Mouse (Mus musculus) cerebellum, adult 2 months (tissue): ENCODE data around the gene Entpd3. TPM values are rescaled to one million over a fixed set of nuclear protein-coding genes. Genes with fewer than 3 reads are reported as not detected.

Experiments
- DNase-seq, 2 experiments: peaks; one replicate each; pipeline ENCODE4 v3.0.0; 2021
- H3K27ac ChIP-seq: fragments of 200-500 bp; 2 replicates; pipeline ENCODE4 v1.5.1; 2012; ENCODE audit warnings: low read length, control low read depth, inconsistent platforms; ENCODE audit not compliant: insufficient read depth
- H3K27me3 ChIP-seq: fragments of 200-500 bp; 2 replicates; pipeline ENCODE4 v1.6.1; 2012; ENCODE audit warnings: inconsistent platforms, mild to moderate bottlenecking, low read length, moderate library complexity; ENCODE audit not compliant: control insufficient read depth, insufficient read depth
- H3K4me1 ChIP-seq: fragments of 200-500 bp; 2 replicates; pipeline ENCODE4 v1.6.1; 2011; ENCODE audit warnings: low read length; ENCODE audit not compliant: control insufficient read depth, insufficient read depth
- H3K4me3 ChIP-seq: fragments of 200-500 bp; replicated peaks from 2 replicates; pipeline ENCODE3; 2011; ENCODE audit warnings: mild to moderate bottlenecking, low read depth, low read length, control low read depth; ENCODE audit not compliant: insufficient read depth
- CTCF ChIP-seq: fragments of 200-500 bp; IDR thresholded peaks from 2 replicates; pipeline ENCODE4 v1.5.1; 2011; ENCODE audit warnings: low read depth, mild to moderate bottlenecking, control low read depth, low read length, moderate library complexity, borderline replicate concordance; ENCODE audit not compliant: insufficient read depth
- POLR2A ChIP-seq: fragments of 200-500 bp; IDR thresholded peaks from 2 replicates; pipeline ENCODE4 v1.6.1; 2011; ENCODE audit warnings: low read length, control low read depth, borderline replicate concordance; ENCODE audit not compliant: insufficient read depth
- WGBS: fragments of 180-500 bp; shearing (Covaris S2); methylation state at CpG from one replicate; pipeline ENCODE4 v1.1.7; 2018; 5-methylcytosine and 5-hydroxymethylcytosine counted together
- polyA plus RNA-seq: library from polyadenylated mRNA; depleted of rRNA; stranded (reverse); fragments of >200 nt; gene quantifications from 2 replicates; pipeline ENCODE4 v1.2.3, GENCODE M21; 2012; rRNA removed

Entpd3 gene
- 10.9 and 13.9 TPM in 2 replicates for polyA plus RNA-seq

DNA sequence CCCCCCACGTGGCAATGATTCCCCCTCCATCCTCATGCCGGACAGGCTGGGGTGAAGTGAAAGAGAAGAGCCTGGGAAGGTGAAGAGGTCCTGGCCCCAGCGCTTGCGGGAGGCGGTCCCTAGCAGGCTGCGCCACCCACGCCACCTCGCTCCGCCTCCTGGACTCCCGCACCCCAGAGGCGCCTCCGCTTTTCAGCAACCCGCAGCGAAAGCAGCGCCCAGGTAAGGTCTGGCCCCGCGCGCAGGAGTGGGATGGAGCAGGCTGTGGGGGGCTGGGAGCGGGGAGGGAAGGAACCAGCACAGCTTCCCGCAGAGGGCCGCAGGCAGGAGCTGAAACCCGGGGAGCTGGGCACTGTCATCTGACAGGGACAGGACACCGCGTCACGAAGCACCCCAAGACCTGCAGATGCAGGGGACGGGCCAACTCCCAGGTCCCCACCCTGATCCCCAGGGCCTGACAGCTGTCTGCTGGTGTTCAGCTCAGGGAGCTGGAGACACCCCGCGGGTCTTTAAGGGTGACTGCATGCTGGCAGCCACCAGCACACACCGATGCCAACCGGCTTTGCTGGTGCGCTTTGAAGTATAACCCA, at the start of gene Entpd3:
Gene Entpd3 (plus strand): TSS at position 157 of the 590 bp plus-strand sequence.
- H3K27me3 ChIP-seq = peaks cover 2% of the 10 kb centered on the region; the same call in 1 of the 2 replicates
- no peak within 1 kb of the TSS for H3K27ac ChIP-seq
- peak; percentile 18 to 37 for DNase-seq
- 1% methylated on average over 31 of the region's 31 CpGs for WGBS
- TF ChIP-seq CTCF = no peak
- TF ChIP-seq POLR2A = no peak
- H3K4me1 ChIP-seq = no peaks in the 10 kb centered on the region
- H3K4me3 ChIP-seq = peak within 1 kb of the TSS; percentile 36

- H3K4me1 ChIP-seq = 0 out of 2 replicates have a peak, but pooled peaks cover 4% of the 10 kb centered on the region
- peak overlapping the region; percentile 80 for H3K4me3 ChIP-seq
- DNase-seq = no peak
- H3K27ac ChIP-seq = no peak overlapping the region
- no peaks in the 10 kb centered on the region for H3K27me3 ChIP-seq
- WGBS = 82% methylated on average over 3 of the region's 3 CpGs
- TF ChIP-seq POLR2A (no peak), CTCF (no peak)
These were observed 48.1 kb upstream of the Entpd3 start for GRCm38 (mm10) chr9:120491509-120491908.

DNA sequence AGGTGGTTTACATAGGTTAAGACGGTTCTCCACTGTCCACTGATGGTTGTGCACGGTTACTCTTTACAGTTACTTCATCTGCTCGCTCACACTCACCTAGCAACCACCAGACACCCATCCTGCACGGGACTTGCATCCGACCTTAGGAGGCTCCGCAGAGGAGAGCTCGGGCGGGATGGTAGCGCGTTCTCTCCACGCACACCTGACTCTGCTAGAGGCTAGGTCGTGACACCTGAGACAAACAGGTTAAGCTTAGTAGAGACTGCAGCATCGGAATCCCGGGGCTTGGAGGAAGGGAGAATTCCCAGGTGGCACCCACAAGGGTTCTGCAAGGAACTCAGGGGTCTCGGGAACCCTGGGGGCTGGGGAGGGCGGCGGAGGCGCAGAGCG, 47.6 kb upstream of the Entpd3 start, which contains the start of gene Eif1b:
Gene Eif1b (plus strand): TSS at position 223 of the 390 bp plus-strand sequence.
- 3% methylated on average over 19 of the region's 19 CpGs for WGBS
- Histone ChIP-seq H3K4me1 (0 out of 2 replicates have a peak, but pooled peaks cover 4% of the 10 kb centered on the region), H3K4me3 (peak within 1 kb of the TSS; percentile 80), H3K27me3 (no peaks in the 10 kb centered on the region), H3K27ac (peak within 1 kb of the TSS; percentile 93)
- TF ChIP-seq POLR2A = no peak
- no peak for TF ChIP-seq CTCF
- DNase-seq = no peak

- WGBS = 0% methylated on average over 96 of the region's 97 CpGs
- TF ChIP-seq CTCF = no peak
- TF ChIP-seq POLR2A = peak; percentile 74
- peak overlapping the region; percentile 80 for H3K4me3 ChIP-seq
- H3K27ac ChIP-seq = peak overlapping the region; percentile 93
- H3K4me1 ChIP-seq = 0 out of 2 replicates have a peak, but pooled peaks cover 4% of the 10 kb centered on the region
- DNase-seq = peak; percentile 86
- H3K27me3 ChIP-seq = no peaks in the 10 kb centered on the region
These were observed 46.9 kb upstream of the Entpd3 start for GRCm38 (mm10) chr9:120492400-120493351.

DNA sequence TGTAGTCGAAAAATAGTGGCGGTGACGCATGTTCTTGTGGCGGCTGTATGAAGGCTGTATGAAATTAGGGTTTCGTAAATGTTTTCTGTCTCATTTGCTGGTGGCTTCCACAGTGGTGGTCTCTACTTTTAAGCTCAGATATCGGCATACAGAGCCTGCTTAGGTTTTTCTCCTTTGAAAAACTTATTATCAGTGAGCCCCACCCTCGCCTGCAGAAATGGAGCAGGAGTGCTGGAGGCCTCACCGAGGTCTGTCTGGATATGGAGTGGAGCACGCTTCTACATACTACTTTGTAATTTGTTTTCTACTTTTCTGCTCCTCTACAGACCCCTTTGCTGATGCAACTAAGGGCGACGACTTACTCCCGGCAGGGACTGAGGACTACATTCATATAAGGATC, 45.8 kb upstream of the Entpd3 start:
- Histone ChIP-seq H3K27ac (no peak overlapping the region), H3K27me3 (no peaks in the 10 kb centered on the region), H3K4me3 (peak overlapping the region; percentile 80), H3K4me1 (0 out of 2 replicates have a peak, but pooled peaks cover 4% of the 10 kb centered on the region)
- TF ChIP-seq POLR2A (no peak), CTCF (no peak)
- DNase-seq = no peak
- 47% methylated on average over 12 of the region's 12 CpGs for WGBS

- Histone ChIP-seq H3K27ac (no peak overlapping the region), H3K27me3 (no peaks in the 10 kb centered on the region), H3K4me1 (0 out of 2 replicates have a peak, but pooled peaks cover 4% of the 10 kb centered on the region), H3K4me3 (no peak overlapping the region)
- WGBS = 4% methylated on average over 3 of the region's 3 CpGs
- peak; percentile 75 to 80 for DNase-seq
- TF ChIP-seq POLR2A (no peak), CTCF (peak; percentile 84)
These were observed 42.9 kb upstream of the Entpd3 start for GRCm38 (mm10) chr9:120496691-120497090.

DNA sequence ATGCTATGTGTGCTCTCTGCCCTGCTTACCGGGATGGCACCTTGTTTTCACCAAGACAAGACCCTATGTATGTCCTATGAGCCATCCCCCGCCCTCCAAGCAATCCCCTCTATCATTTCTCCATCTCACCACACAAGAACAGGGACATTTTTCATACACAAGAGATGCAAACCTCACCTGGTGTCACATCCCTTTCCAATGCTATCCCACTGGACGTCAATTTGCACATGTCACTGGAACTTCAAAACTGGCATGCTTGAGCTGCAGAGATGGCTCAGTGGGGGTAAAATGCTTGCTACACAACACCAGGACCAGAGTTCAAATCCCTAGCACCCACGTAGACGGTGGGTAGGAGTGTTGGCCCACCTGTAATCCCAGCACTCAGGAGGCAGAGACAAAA, 41.6 kb upstream of the Entpd3 start:
- Histone ChIP-seq H3K4me1 (0 out of 2 replicates have a peak, but pooled peaks cover 4% of the 10 kb centered on the region), H3K27me3 (no peaks in the 10 kb centered on the region), H3K4me3 (no peak overlapping the region), H3K27ac (no peak overlapping the region)
- WGBS = 77% methylated on average over 5 of the region's 5 CpGs
- DNase-seq = no peak
- TF ChIP-seq CTCF = no peak
- no peak for TF ChIP-seq POLR2A
